Mouse (Mus musculus) monocyte, adult 2 months (primary cell): ENCODE results near the gene Ncapd2.
"Not testable (repeated sequence)": the region's sequence is repeated elsewhere in the genome, so short reads cannot be mapped to it uniquely, and the experiment has no call there.

Experiments
- DNase-seq, 2 experiments: peaks; one replicate each; pipeline ENCODE4 v3.0.0; 2022; ENCODE audit warnings: low spot score in 2 of 2, low read depth in 1 of 2

The Ncapd2 gene

GRCm38 (mm10) chr6:125166051-125166751 lies 25.3 kb downstream of the Ncapd2 start, which contains the start of gene Gapdh:
Gapdh (minus strand) TSS chr6:125166467.
- no peak for DNase-seq

- DNase-seq: peak; percentile 90 to 95
These were observed 26.1 kb downstream of the Ncapd2 start for GRCm38 (mm10) chr6:125165328-125165891.

DNA sequence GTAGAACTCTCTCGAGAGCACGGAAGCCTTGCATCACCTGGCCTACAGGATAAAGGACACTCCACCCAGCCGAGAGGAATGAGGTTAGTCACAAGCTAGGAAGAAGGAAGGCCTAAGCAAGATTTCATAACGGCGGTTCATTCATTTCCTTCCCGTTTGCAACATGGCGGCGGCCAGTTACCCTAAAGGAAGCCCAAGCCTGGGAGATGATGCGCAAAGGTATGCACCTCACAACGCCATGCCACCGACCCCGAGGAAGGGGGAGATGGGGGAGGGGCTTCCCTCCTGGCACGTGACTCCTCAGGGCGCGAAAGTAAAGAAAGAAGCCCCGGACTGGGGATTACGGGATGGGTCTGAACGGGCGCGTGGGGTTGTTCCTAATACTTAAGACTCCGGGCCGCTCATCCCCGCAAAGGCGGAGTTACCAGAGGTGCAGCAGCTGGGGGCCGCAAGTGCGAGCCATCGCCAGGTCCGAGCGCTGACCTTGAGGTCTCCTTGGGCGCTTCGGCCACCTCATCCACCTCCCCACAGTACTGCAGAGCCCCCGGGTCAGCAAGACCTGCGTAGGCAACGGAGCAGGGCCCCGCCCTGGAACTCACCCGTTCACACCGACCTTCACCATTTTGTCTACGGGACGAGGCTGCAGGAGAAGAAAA lies 26.7 kb downstream of the Ncapd2 start:
- DNase-seq: peak; percentile 50 to 65

GRCm38 (mm10) chr6:125163801-125164657 lies 27.5 kb downstream of the Ncapd2 start:
- DNase-seq: no peak

GRCm38 (mm10) chr6:125162615-125163305 lies 28.7 kb downstream of the Ncapd2 start:
- not testable (repeated sequence) for DNase-seq

GRCm38 (mm10) chr6:125161971-125162370 lies 29.5 kb downstream of the Ncapd2 start:
- DNase-seq: peak in 1 of 2 experiments; percentile 62

- DNase-seq: no peak
These were observed 30.4 kb downstream of the Ncapd2 start for GRCm38 (mm10) chr6:125160854-125161760.

DNA sequence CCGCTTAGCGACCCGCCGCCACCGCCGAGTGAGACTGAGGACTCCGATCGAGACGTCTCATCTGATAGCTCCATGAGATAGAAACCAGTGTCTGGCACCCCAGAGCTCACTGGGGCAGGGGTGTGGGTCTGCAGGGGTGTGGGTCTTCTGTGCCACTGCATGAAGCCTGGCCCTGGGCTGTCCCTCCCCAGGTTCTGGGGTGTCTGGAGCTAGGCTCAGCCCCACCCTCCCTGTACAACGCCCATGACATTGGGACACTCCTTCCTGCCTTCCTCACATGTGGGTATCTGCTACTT lies 31.0 kb downstream of the Ncapd2 start:
- no peak for DNase-seq

- no peak for DNase-seq
These were observed 31.5 kb downstream of the Ncapd2 start for GRCm38 (mm10) chr6:125159773-125160557.

GRCm38 (mm10) chr6:125158944-125159492 lies 32.5 kb downstream of the Ncapd2 start:
- no peak for DNase-seq

GRCm38 (mm10) chr6:125156903-125157614 lies 34.4 kb downstream of the Ncapd2 start:
- no peak for DNase-seq

DNA sequence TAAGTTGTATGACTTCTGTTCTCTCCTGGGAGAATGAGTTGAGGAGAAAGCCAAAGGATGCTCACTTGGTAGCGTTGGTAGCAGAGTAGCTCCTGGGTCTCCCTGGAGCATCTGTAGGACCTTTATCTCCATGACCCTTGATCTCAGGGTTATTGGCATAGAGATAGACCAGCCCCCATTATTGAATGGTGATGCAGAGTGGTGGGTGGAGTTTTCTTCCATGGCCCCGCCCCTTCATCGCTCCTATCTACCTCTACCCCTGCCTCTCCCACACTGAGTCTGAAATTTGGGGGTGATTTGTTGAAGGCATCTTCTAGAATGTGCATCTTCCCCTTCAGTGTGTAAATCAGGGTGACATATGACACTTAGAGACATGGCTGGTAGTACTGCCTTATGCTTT lies 35.0 kb downstream of the Ncapd2 start:
- DNase-seq: no peak

- DNase-seq: no peak
These were observed 36.2 kb downstream of the Ncapd2 start for GRCm38 (mm10) chr6:125155262-125155661.

GRCm38 (mm10) chr6:125154550-125154949 lies 37.0 kb downstream of the Ncapd2 start:
- DNase-seq: no peak

- no peak for DNase-seq
These were observed 37.8 kb downstream of the Ncapd2 start for GRCm38 (mm10) chr6:125153682-125154081.

- no peak for DNase-seq
These were observed 38.5 kb downstream of the Ncapd2 start for GRCm38 (mm10) chr6:125153018-125153389.

DNA sequence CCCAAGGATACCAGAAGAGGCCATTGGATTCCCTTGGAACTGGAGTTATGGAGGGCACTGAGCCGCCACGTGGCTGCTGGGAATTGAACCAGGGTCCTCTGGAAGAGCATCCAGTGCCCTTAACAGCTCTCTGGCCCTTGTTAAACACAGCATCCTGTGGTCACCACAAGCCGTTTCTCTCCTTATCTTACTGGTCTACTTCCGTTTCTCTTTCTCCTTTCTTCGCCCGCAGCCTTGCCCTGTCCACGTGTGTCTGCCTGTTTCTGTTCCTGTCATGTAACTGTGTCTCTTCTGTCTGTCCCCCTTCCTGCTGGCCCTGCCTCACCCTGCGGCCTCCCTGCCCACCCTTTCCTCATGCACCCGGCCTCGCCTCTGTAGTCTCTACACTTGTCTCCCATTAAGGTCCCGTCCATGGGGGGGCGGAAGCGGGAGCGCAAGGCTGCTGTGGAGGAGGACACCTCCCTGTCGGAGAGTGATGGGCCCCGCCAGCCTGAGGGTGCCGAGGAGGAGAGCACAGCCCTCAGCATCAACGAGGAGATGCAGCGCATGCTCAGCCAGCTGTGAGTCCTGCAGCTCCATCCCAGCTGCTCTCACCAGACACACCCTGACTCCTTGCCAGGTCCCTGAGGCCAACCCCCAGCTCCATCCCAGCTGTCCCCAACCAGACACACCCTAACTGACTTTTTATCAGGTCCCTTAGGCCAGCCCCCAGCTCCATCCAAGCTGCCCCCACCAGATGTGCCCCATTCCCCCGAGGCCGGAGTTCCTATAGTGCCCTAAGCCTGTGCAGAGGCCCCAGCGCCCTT lies 39.1 kb downstream of the Ncapd2 start:
- no peak for DNase-seq
